Mouse (Mus musculus): ENCODE data around the gene Rbms1.
A peak's percentile ranks its signal among the peaks of the same experiment; 100 is the strongest.

The Rbms1 gene

GRCm38 (mm10) chr2:60756218-60756617, 206.8 kb downstream of the Rbms1 start:
- DNase-seq (ENCODE audit: low spot score in 2 of 2): no peak

GRCm38 (mm10) chr2:60755101-60755500, 207.9 kb downstream of the Rbms1 start:
- DNase-seq (ENCODE audit: low spot score in 2 of 2): no peak

GRCm38 (mm10) chr2:60751274-60751673, 211.7 kb downstream of the Rbms1 start:
- no peak for DNase-seq (ENCODE audit: low spot score in 2 of 2)

GRCm38 (mm10) chr2:60750591-60750990, 212.4 kb downstream of the Rbms1 start:
- DNase-seq (ENCODE audit: low spot score in 2 of 2): no peak

GRCm38 (mm10) chr2:60748585-60748984, 214.4 kb downstream of the Rbms1 start:
- no peak for DNase-seq (ENCODE audit: low spot score in 2 of 2)

GRCm38 (mm10) chr2:60747590-60747989, 215.4 kb downstream of the Rbms1 start:
- DNase-seq (ENCODE audit: low spot score in 2 of 2): no peak

GRCm38 (mm10) chr2:60744674-60745073, 218.3 kb downstream of the Rbms1 start:
- DNase-seq (ENCODE audit: low spot score in 2 of 2): no peak

GRCm38 (mm10) chr2:60739389-60740137, 223.4 kb downstream of the Rbms1 start:
- DNase-seq (ENCODE audit: low spot score in 2 of 2): no peak

GRCm38 (mm10) chr2:60730929-60731328, 232.1 kb downstream of the Rbms1 start:
- DNase-seq (ENCODE audit: low spot score in 2 of 2): no peak

- DNase-seq (ENCODE audit: low spot score in 2 of 2): no peak
Observed at GRCm38 (mm10) chr2:60730024-60730423, 233.0 kb downstream of the Rbms1 start.

GRCm38 (mm10) chr2:60728902-60729585, 233.9 kb downstream of the Rbms1 start:
- no peak for DNase-seq (ENCODE audit: low spot score in 2 of 2)

- no peak for DNase-seq (ENCODE audit: low spot score in 2 of 2)
Observed at GRCm38 (mm10) chr2:60724660-60725059, 238.3 kb downstream of the Rbms1 start.

- no peak for DNase-seq (ENCODE audit: low spot score in 2 of 2)
Observed at GRCm38 (mm10) chr2:60722967-60723366, 240.0 kb downstream of the Rbms1 start.

- DNase-seq (ENCODE audit: low spot score in 2 of 2): no peak
Observed at GRCm38 (mm10) chr2:60722514-60722913, 240.5 kb downstream of the Rbms1 start, which contains the start of gene Itgb6. TSS of gene Itgb6 (minus strand) at chr2:60722643.

GRCm38 (mm10) chr2:60720906-60721305, 242.1 kb downstream of the Rbms1 start:
- DNase-seq (ENCODE audit: low spot score in 2 of 2): no peak

- DNase-seq (ENCODE audit: low spot score in 2 of 2): no peak
Observed at GRCm38 (mm10) chr2:60720205-60720604, 242.8 kb downstream of the Rbms1 start.

GRCm38 (mm10) chr2:60717348-60717747, 245.6 kb downstream of the Rbms1 start:
- peak in 1 of 2 experiments; percentile 22 for DNase-seq (ENCODE audit: low spot score in 2 of 2)

GRCm38 (mm10) chr2:60716549-60716948, 246.4 kb downstream of the Rbms1 start:
- no peak for DNase-seq (ENCODE audit: low spot score in 2 of 2)

GRCm38 (mm10) chr2:60715771-60716170, 247.2 kb downstream of the Rbms1 start:
- DNase-seq (ENCODE audit: low spot score in 2 of 2): no peak

GRCm38 (mm10) chr2:60714971-60715502, 248.0 kb downstream of the Rbms1 start:
- peak in 1 of 2 experiments; percentile 37 for DNase-seq (ENCODE audit: low spot score in 2 of 2)

GRCm38 (mm10) chr2:60714475-60714874, 248.5 kb downstream of the Rbms1 start:
- DNase-seq (ENCODE audit: low spot score in 2 of 2): no peak

- peak in 1 of 2 experiments; percentile 17 for DNase-seq (ENCODE audit: low spot score in 2 of 2)
Observed at GRCm38 (mm10) chr2:60713857-60714256, 249.1 kb downstream of the Rbms1 start.

GRCm38 (mm10) chr2:60712891-60713290, 250.1 kb downstream of the Rbms1 start:
- peak in 1 of 2 experiments; percentile 33 for DNase-seq (ENCODE audit: low spot score in 2 of 2)
